Mouse (Mus musculus) cortical plate, adult 2 months (tissue): ENCODE measurements around the gene Kcns1.
A peak's percentile ranks its signal among the peaks of the same experiment; 100 is the strongest.

Experiments used
- CTCF ChIP-seq: fragments of 200-500 bp; IDR thresholded peaks from 2 replicates; pipeline ENCODE4 v1.5.1; 2011; ENCODE audit warnings: mild to moderate bottlenecking, control low read depth, low read length; ENCODE audit not compliant: insufficient read depth; ENCODE audit errors: extremely low read depth
- POLR2A ChIP-seq: fragments of 200-500 bp; IDR thresholded peaks from 2 replicates; pipeline ENCODE4 v1.6.1; 2011; ENCODE audit warnings: mild to moderate bottlenecking, low read length, control low read depth; ENCODE audit not compliant: insufficient read depth; ENCODE audit errors: extremely low read depth

DNA sequence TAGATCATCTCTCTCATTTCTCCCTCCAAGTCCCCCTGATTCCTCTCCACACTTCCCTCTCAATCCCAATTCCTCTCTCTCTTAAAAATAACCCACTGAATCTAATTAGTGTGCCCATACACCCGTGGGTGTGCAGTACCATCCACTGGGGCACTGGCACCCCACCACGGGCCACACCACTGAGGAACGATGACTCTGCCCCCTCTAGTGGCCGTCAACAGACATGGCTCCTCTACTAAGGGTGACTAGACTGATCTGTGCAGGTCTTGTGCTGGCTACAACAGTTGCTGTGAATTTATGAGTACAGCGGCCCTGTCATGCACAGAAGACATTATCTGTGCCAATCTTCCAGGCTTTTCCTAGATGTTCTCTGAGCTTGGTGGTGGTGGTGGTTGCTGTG lies 17.8 kb upstream of the Kcns1 start:
- TF ChIP-seq POLR2A: no peak
- TF ChIP-seq CTCF: peak; percentile 32
